Mouse (Mus musculus) liver, embryonic 14.5 days (tissue): ENCODE data around the gene Pacsin2. TPM values are rescaled to one million over a fixed set of nuclear protein-coding genes. Genes with fewer than 3 reads are reported as not detected.

Source experiments
- ATAC-seq: fragments of 200-750 bp; cut with Nextera tagmentation; 2 replicates; pipeline ENCODE4 v1.8.0; 2017; ENCODE audit warnings: moderate number of reproducible peaks, mild to moderate bottlenecking, moderate library complexity; ENCODE audit not compliant: insufficient read depth
- DNase-seq, 3 experiments: peaks; one replicate each; pipeline ENCODE4 v3.0.0-alpha.2; 2012 to 2013; ENCODE audit warnings: low read depth in 3 of 3, low spot score in 3 of 3
- H3K27ac ChIP-seq: fragments of 300-500 bp; sonication (generic); 2 replicates; pipeline ENCODE4 v1.5.1; 2014; ENCODE audit warnings: moderate library complexity, mild to moderate bottlenecking, control low read depth, inconsistent platforms
- H3K27me3 ChIP-seq: fragments of 300-500 bp; sonication (generic); 2 replicates; pipeline ENCODE4 v1.6.1; 2014; ENCODE audit warnings: mild to moderate bottlenecking, low read length, moderate library complexity; ENCODE audit not compliant: control insufficient read depth, insufficient read depth
- H3K36me3 ChIP-seq: fragments of 300-500 bp; sonication (generic); replicated peaks from 2 replicates; pipeline ENCODE4 v1.6.1; 2014; ENCODE audit warnings: low read depth; ENCODE audit not compliant: control insufficient read depth, insufficient read depth
- H3K4me1 ChIP-seq, 2 experiments: fragments of 200-500 bp in 1 of 2; fragments of 300-500 bp in 1 of 2; sonication (generic) in 1 of 2; replicated peaks; 2 replicates each; pipeline ENCODE4 v1.6.1; 2012 to 2014; ENCODE audit warnings: antibody characterized with exemption in 1 of 2, inconsistent platforms in 1 of 2, low read length in 1 of 2; ENCODE audit not compliant: control insufficient read depth in 2 of 2, insufficient read depth in 2 of 2
- H3K4me2 ChIP-seq: fragments of 300-500 bp; sonication (generic); 2 replicates; pipeline ENCODE4 v1.6.1; 2014; ENCODE audit warnings: low read depth, mild to moderate bottlenecking, control low read depth, moderate library complexity
- H3K4me3 ChIP-seq, 2 experiments: fragments of 200-500 bp in 1 of 2; fragments of 300-500 bp in 1 of 2; sonication (generic) in 1 of 2; 2 replicates each; pipeline ENCODE4 v1.5.1; 2012 to 2014; ENCODE audit warnings: low read depth in 2 of 2, low read length in 2 of 2, mild to moderate bottlenecking in 2 of 2, control low read depth in 1 of 2, inconsistent platforms in 1 of 2, moderate library complexity in 1 of 2; ENCODE audit not compliant: insufficient read depth in 1 of 2
- H3K9ac ChIP-seq: fragments of 300-500 bp; sonication (generic); replicated peaks from 2 replicates; pipeline ENCODE4 v1.6.1; 2014; ENCODE audit warnings: mild to moderate bottlenecking, control low read depth, moderate library complexity
- H3K9me3 ChIP-seq: fragments of 300-500 bp; sonication (generic); 2 replicates; pipeline ENCODE4 v1.6.1; 2016; ENCODE audit warnings: low read length, mixed read lengths; ENCODE audit not compliant: control insufficient read depth
- CTCF ChIP-seq: IDR thresholded peaks from 2 replicates; pipeline ENCODE4 v1.5.1; 2016; ENCODE audit warnings: antibody characterized with exemption, low read depth, control low read depth
- EP300 ChIP-seq: IDR thresholded peaks from 2 replicates; pipeline ENCODE4 v1.6.1; 2016; ENCODE audit warnings: antibody characterized with exemption, low read depth
- WGBS: fragments of 180-500 bp; shearing (Covaris S2); extraction: QIAGEN DNeasy Blood & Tissue Kit; methylation state at CpG from one replicate; pipeline ENCODE4 v1.1.7; 2014; ENCODE audit not compliant: insufficient replicate concordance; 5-methylcytosine and 5-hydroxymethylcytosine counted together
- polyA plus RNA-seq, 2 experiments: library from polyadenylated mRNA; depleted of rRNA in 1 of 2; stranded (reverse) in 1 of 2; unstranded in 1 of 2; fragments of >200 nt; fragmentation: Nextera tagmentation in 1 of 2; extraction: Ambion mirVana in 1 of 2; gene quantifications; 2 replicates each; pipeline versions ENCODE4 v1.2.1 to v1.2.3; 2012 to 2014

Gene Pacsin2
- polyA plus RNA-seq, 2 experiments, result 32.8 to 39.7 TPM

DNA sequence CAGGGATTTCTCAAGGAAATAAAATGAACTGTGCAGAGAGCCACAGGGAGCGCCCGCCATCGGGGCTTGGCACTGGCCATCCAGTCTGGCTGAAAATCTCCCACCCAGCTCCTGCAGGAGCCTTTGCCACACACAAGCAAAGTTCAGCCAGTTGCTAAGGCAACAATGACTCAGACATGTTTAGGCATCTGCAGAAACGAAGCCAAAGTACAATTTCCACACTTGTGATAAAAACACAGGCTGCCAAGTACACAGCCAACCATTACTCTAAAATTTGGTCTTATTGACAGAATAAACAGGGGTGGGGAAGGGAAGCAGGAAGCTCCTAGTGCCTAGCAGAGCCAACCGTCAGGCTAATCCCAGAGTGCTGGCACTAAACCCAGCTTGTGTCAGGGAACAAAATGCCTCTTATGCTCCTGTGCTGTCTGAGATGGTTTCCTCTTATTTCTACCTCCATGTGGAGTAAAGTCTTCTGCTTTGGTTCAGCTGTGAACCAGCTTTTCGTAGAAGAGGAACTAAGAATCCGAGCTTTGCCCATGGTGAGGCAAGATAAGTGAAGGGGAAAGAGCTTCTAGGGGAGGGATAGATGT, 12.7 kb downstream of the Pacsin2 start:
- ATAC-seq, result peak; percentile 17; the same call in 1 of the 2 replicates
- peaks cover 9 to 58% of the 10 kb centered on the region in 2 experiments for H3K4me1 ChIP-seq

DNA sequence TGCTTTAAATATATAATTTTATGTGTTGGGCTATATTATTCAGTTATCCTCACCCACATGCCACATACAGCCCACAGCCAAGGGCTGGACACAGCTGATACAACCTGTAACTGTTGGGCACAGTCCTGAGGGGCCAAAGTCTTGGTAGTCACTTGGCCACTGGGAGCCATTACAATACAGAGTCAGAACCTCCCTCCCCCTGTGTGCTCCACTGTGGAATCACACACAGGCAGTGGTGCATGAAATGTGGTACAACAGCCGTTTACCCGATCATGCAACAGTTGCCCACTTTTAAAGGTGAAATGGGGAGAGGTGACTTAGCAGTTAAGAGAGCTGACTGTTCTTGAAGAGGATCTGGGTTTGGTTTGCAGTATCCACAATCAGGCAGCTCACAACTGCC, 14.4 kb downstream of the Pacsin2 start:
- Histone ChIP-seq H3K27ac (no peak overlapping the region), H3K9me3 (no peaks in the 10 kb centered on the region), H3K9ac (no peak overlapping the region), H3K4me3 (no peak overlapping the region), H3K4me1 (peaks cover 9 to 67% of the 10 kb centered on the region in 2 experiments), H3K27me3 (no peaks in the 10 kb centered on the region), H3K36me3 (no peaks in the 10 kb centered on the region), H3K4me2 (no peak overlapping the region)
- DNase-seq (no peak), ATAC-seq (no peak)
- no peak for TF ChIP-seq EP300
- no peak for TF ChIP-seq CTCF
- 74% methylated on average over 2 of the region's 2 CpGs for WGBS

More for the DNA sequence above, 12.7 kb downstream of the Pacsin2 start:
- no peaks in the 10 kb centered on the region for H3K9me3 ChIP-seq
- H3K9ac ChIP-seq, result no peak overlapping the region
- H3K4me2 ChIP-seq, result no peak overlapping the region
- no peak overlapping the region for H3K4me3 ChIP-seq
- H3K27me3 ChIP-seq, result no peaks in the 10 kb centered on the region
- TF ChIP-seq EP300 (no peak), CTCF (no peak)
- 47% methylated on average over 7 of the region's 7 CpGs for WGBS
- H3K27ac ChIP-seq, result no peak overlapping the region
- no peak for DNase-seq
- no peaks in the 10 kb centered on the region for H3K36me3 ChIP-seq

DNA sequence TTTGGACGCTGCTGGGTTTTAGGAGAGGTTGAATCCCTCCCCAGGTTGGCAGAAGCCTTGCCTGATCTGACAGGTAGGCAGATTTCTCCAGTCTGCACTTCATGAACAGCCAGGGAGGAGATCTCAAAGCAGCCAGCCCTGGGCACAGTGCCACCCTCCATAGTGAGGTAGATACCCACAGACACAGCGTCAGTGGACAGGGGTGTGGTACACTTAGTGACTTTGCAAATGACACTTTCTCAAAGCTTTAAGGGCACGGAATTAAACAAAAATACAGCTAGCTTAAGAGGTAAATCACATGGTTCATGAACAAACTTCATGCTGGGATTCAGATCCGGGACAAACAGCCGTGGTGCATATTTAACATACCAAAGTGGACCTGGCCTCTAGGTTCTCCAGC, 15.8 kb downstream of the Pacsin2 start:
- WGBS, result 73% methylated on average over 5 of the region's 5 CpGs
- Histone ChIP-seq H3K9ac (no peak overlapping the region), H3K4me3 (no peak overlapping the region), H3K27me3 (no peaks in the 10 kb centered on the region), H3K36me3 (no peaks in the 10 kb centered on the region), H3K27ac (no peak overlapping the region), H3K9me3 (no peaks in the 10 kb centered on the region), H3K4me1 (peaks cover 8 to 70% of the 10 kb centered on the region in 2 experiments), H3K4me2 (no peak overlapping the region)
- TF ChIP-seq CTCF (no peak), EP300 (no peak)
- DNase-seq (no peak), ATAC-seq (no peak)

DNA sequence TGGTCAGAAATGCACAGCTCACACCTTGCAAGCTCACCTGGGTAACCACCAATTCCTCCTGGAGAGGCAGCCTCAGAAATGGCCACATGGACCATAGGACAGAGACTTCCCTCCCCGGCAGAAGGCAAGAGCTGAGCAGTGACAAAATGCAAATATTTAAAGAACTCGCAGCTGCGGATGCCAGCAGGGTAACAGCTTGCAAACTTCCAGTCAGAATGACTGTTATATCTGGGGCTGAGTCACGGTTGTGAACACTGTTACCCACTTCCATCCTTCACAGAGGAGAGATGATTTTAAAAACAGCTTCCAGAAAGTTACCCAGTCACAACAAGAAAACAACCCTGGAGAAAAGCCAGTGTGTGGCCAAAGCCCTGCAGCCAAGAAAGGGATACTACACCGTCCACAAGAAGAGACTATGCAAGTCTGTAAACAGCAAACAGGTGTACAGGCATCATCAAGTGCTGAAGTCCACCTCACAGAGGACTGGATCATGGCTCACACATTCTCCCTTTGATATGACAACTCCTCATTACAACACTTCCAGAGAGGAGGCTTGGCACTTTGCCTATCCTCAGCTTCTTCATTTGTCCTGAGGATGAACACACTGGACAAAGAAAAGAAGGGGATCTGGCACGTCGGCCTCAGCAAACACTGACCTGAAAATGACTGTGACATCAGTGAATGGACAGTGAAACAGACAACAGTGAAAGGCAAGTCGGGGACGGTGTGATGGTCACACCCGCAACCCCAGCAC, 16.4 kb downstream of the Pacsin2 start:
- H3K9me3 ChIP-seq, result no peaks in the 10 kb centered on the region
- DNase-seq, result no peak
- no peak overlapping the region; the same call in 1 of the 2 replicates for H3K27ac ChIP-seq
- H3K4me2 ChIP-seq, result peak overlapping the region; percentile 11; the same call in 1 of the 2 replicates
- H3K36me3 ChIP-seq, result no peaks in the 10 kb centered on the region
- ATAC-seq, result no peak
- 67% methylated on average over 10 of the region's 10 CpGs for WGBS
- H3K4me3 ChIP-seq, result no peak overlapping the region
- H3K9ac ChIP-seq, result no peak overlapping the region
- peaks cover 6 to 72% of the 10 kb centered on the region in 2 experiments; a peak in 3 of 4 replicates for H3K4me1 ChIP-seq
- no peaks in the 10 kb centered on the region for H3K27me3 ChIP-seq
- no peak for TF ChIP-seq EP300
- TF ChIP-seq CTCF, result no peak

GRCm38 (mm10) chr15:83445908-83446307, 18.5 kb downstream of the Pacsin2 start:
- no peak overlapping the region for H3K9ac ChIP-seq
- H3K36me3 ChIP-seq, result no peaks in the 10 kb centered on the region
- H3K27me3 ChIP-seq, result no peaks in the 10 kb centered on the region
- DNase-seq (no peak), ATAC-seq (no peak)
- H3K9me3 ChIP-seq, result no peaks in the 10 kb centered on the region
- no peak overlapping the region for H3K27ac ChIP-seq
- H3K4me1 ChIP-seq, result peaks cover 10 to 66% of the 10 kb centered on the region in 2 experiments; a peak in 3 of 4 replicates
- no peak overlapping the region for H3K4me3 ChIP-seq
- TF ChIP-seq CTCF (no peak), EP300 (no peak)
- 77% methylated on average over 2 of the region's 2 CpGs for WGBS
- H3K4me2 ChIP-seq, result no peak overlapping the region
